Mouse (Mus musculus) neural tube, embryonic 11.5 days (tissue): ENCODE data around the gene Srprb. TPM values are rescaled to one million over a fixed set of nuclear protein-coding genes. Genes with fewer than 3 reads are reported as not detected.

Experiments used
- ATAC-seq: fragments of 200-750 bp; cut with Nextera tagmentation; 2 replicates; pipeline ENCODE4 v1.8.0; 2017; ENCODE audit warnings: moderate number of reproducible peaks, mild to moderate bottlenecking, moderate TSS enrichment, moderate library complexity; ENCODE audit not compliant: insufficient read depth, low FRiP score, low TSS enrichment
- DNase-seq: peaks from one replicate; pipeline ENCODE4 v3.0.0-alpha.2; 2015; ENCODE audit warnings: low spot score
- H3K27ac ChIP-seq: fragments of 300-500 bp; sonication (generic); 2 replicates; pipeline ENCODE4 v1.5.1; 2014; ENCODE audit warnings: low read depth, mild to moderate bottlenecking, low read length
- H3K27me3 ChIP-seq: fragments of 300-500 bp; sonication (generic); 2 replicates; pipeline ENCODE4 v1.6.1; 2014; ENCODE audit warnings: mild to moderate bottlenecking, low read length, mixed read lengths; ENCODE audit not compliant: control insufficient read depth, insufficient read depth
- H3K36me3 ChIP-seq: fragments of 300-500 bp; sonication (generic); 2 replicates; pipeline ENCODE4 v1.6.1; 2014; ENCODE audit warnings: mild to moderate bottlenecking, low read length, moderate library complexity, mixed read lengths; ENCODE audit not compliant: control insufficient read depth, insufficient read depth
- H3K4me1 ChIP-seq: fragments of 300-500 bp; sonication (generic); 2 replicates; pipeline ENCODE4 v1.6.1; 2014; ENCODE audit warnings: low read length, mixed read lengths; ENCODE audit not compliant: control insufficient read depth, insufficient read depth
- H3K4me2 ChIP-seq: fragments of 300-500 bp; sonication (generic); 2 replicates; pipeline ENCODE4 v1.6.1; 2014; ENCODE audit warnings: low read depth, mild to moderate bottlenecking, moderate library complexity
- H3K4me3 ChIP-seq: fragments of 300-500 bp; sonication (generic); 2 replicates; pipeline ENCODE4 v1.5.1; 2014; ENCODE audit warnings: low read depth, low read length
- H3K9ac ChIP-seq: fragments of 300-500 bp; sonication (generic); 2 replicates; pipeline ENCODE4 v1.6.1; 2014; ENCODE audit warnings: mild to moderate bottlenecking, low read length
- H3K9me3 ChIP-seq: fragments of 300-500 bp; sonication (generic); 2 replicates; pipeline ENCODE4 v1.6.1; 2016; ENCODE audit warnings: low read length; ENCODE audit not compliant: control insufficient read depth
- WGBS: fragments of 180-500 bp; shearing (Covaris S2); extraction: QIAGEN DNeasy Blood & Tissue Kit; methylation state at CpG from one replicate; pipeline ENCODE4 v1.1.7; 2014; 5-methylcytosine and 5-hydroxymethylcytosine counted together
- polyA plus RNA-seq: library from polyadenylated mRNA; unstranded; fragments of >200 nt; fragmentation: Nextera tagmentation; extraction: Ambion mirVana; gene quantifications from 2 replicates; pipeline ENCODE4 v1.2.1, GENCODE M21; 2014

Gene Srprb
- polyA plus RNA-seq, 1 experiment from 2014 or later: 71.8 TPM

GRCm38 (mm10) chr9:103143881-103144280 is 58.1 kb downstream of the Srprb start:
- DNase-seq: no peak
- no peaks in the 10 kb centered on the region for H3K9me3 ChIP-seq
- ATAC-seq: no peak
- H3K27ac ChIP-seq: no peak overlapping the region
- no peaks in the 10 kb centered on the region for H3K27me3 ChIP-seq
- H3K9ac ChIP-seq: no peak overlapping the region
- peaks cover 22% of the 10 kb centered on the region for H3K4me1 ChIP-seq
- WGBS: 65% methylated on average over 4 of the region's 4 CpGs
- H3K4me3 ChIP-seq: no peak overlapping the region
- peaks cover 2% of the 10 kb centered on the region; the same call in 1 of the 2 replicates for H3K36me3 ChIP-seq
- H3K4me2 ChIP-seq: no peak overlapping the region

GRCm38 (mm10) chr9:103141266-103141665 is 60.7 kb downstream of the Srprb start:
- Histone ChIP-seq H3K4me3 (no peak overlapping the region), H3K27ac (no peak overlapping the region), H3K27me3 (no peaks in the 10 kb centered on the region), H3K9me3 (no peaks in the 10 kb centered on the region), H3K9ac (no peak overlapping the region), H3K4me1 (peaks cover 14% of the 10 kb centered on the region), H3K36me3 (peaks cover 2% of the 10 kb centered on the region; the same call in 1 of the 2 replicates), H3K4me2 (no peak overlapping the region)
- 90% methylated on average over 7 of the region's 7 CpGs for WGBS
- DNase-seq: no peak
- no peak for ATAC-seq

- WGBS: 93% methylated on average over 6 of the region's 6 CpGs
- Histone ChIP-seq H3K4me2 (no peak overlapping the region), H3K27me3 (no peaks in the 10 kb centered on the region), H3K4me3 (no peak overlapping the region), H3K27ac (no peak overlapping the region), H3K4me1 (peaks cover 9% of the 10 kb centered on the region), H3K9ac (no peak overlapping the region), H3K9me3 (no peaks in the 10 kb centered on the region), H3K36me3 (peaks cover 2% of the 10 kb centered on the region; the same call in 1 of the 2 replicates)
- no peak for DNase-seq
- no peak for ATAC-seq
These were observed 61.6 kb downstream of the Srprb start for GRCm38 (mm10) chr9:103140384-103140783.

GRCm38 (mm10) chr9:103139481-103139880 is 62.5 kb downstream of the Srprb start:
- H3K9ac ChIP-seq: no peak overlapping the region
- WGBS: 36% methylated on average over 6 of the region's 6 CpGs
- H3K27ac ChIP-seq: no peak overlapping the region

More at GRCm38 (mm10) chr9:103139481-103139880, 62.5 kb downstream of the Srprb start:
- Histone ChIP-seq H3K4me1 (peaks cover 4% of the 10 kb centered on the region; the same call in 1 of the 2 replicates), H3K9me3 (no peaks in the 10 kb centered on the region), H3K27me3 (no peaks in the 10 kb centered on the region), H3K4me2 (no peak overlapping the region), H3K36me3 (peaks cover 2% of the 10 kb centered on the region; the same call in 1 of the 2 replicates), H3K4me3 (no peak overlapping the region)
- DNase-seq (no peak), ATAC-seq (no peak)

Other genes starting within 250 kb of the Srprb start
- 0.29 and 0.73 TPM in 2 replicates for gene Slco2a1, start 213.4 kb downstream of the Srprb start, polyA plus RNA-seq
- gene Rab6b, start 90.3 kb downstream of the Srprb start, polyA plus RNA-seq: 18.1 and 22.5 TPM in 2 replicates
- 1.7 TPM in 1 of 2 replicates, not detected in the other for gene Gm20425, start 28.2 kb upstream of the Srprb start, polyA plus RNA-seq
- 22.4 and 28.5 TPM in 2 replicates for gene Trf, start 28.3 kb upstream of the Srprb start, polyA plus RNA-seq
- 2.3 and 2.4 TPM in 2 replicates for gene 1300017J02Rik, start 102.9 kb upstream of the Srprb start, polyA plus RNA-seq
- 69.8 and 85.0 TPM in 2 replicates for gene Topbp1, start 103.1 kb upstream of the Srprb start, polyA plus RNA-seq
- 136 and 142 TPM in 2 replicates for gene Cdv3, start 163.7 kb upstream of the Srprb start, polyA plus RNA-seq